Mouse (Mus musculus): ENCODE data around the gene 1700013F07Rik. TPM values are rescaled to one million over a fixed set of nuclear protein-coding genes. Genes with fewer than 3 reads are reported as not detected.
"Not testable (repeated sequence)": the region's sequence is repeated elsewhere in the genome, so short reads cannot be mapped to it uniquely, and the experiment has no call there.

1700013F07Rik gene
- polyA plus RNA-seq (2015; fragmentation: Nextera tagmentation; extraction: Ambion mirVana) = 0.34 TPM in 1 of 2 replicates, not detected in the other

DNA sequence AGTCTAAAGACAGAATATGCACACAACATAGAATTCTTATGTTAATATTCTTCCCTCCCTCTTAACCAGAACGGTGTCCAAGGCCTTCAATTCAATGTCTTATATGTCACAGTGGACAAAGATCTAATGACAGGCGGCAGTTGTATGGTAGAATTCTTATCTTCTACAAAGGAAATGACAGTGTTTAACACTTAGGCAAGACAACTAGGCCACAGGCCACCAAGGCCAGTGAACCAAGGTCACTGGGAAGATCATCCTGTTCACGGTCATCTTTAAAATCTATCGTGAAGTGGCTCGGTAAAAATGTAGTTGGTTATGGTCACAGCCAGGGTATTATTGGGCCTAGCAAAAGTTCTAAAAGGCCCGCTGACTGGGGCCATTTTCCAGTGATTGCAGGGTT lies at the start of gene 1700013F07Rik:
TSS of gene 1700013F07Rik (plus strand) at position 200 of the 400 bp plus-strand sequence.
- Histone ChIP-seq H3K27me3 (replicated peaks) (peaks cover 13% of the 10 kb centered on the region), H3K27ac (0 out of 2 replicates have a peak within 1 kb of the TSS, but pooled peaks have one; percentile 17), H3K9ac (no peak within 1 kb of the TSS), H3K4me2 (replicated peaks) (no peak within 1 kb of the TSS), H3K36me3 (no peaks in the 10 kb centered on the region), H3K4me1 (replicated peaks) (peaks cover 14% of the 10 kb centered on the region), H3K9me3 (no peaks in the 10 kb centered on the region), H3K4me3 (replicated peaks) (no peak within 1 kb of the TSS)
- no peak for ATAC-seq
- WGBS = 86% methylated on average over 6 of the region's 6 CpGs

DNA sequence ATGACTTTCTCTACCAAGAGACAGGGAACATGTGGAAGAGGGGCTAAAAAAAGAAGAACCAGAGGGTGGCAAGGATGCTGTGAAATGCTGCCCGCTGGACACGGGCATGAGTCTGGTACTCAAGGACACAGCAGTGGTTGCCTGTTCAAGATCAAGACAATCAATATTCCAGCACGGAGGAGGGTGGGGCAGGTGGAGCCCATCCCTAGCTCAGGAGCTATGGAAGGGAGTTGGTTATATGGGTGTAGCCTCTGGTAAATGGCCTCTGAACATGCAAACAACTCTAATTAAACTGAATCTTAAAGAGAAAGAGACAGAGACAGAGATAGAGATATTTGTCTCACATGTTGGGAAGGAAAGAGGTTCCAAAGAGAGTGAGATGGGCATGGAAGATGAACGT lies 49.2 kb upstream of the 1700013F07Rik start:
- H3K4me2 ChIP-seq (replicated peaks) = no peak overlapping the region
- peak; percentile 63; the same call in 1 of the 2 replicates for ATAC-seq
- 72% methylated on average over 4 of the region's 4 CpGs for WGBS

DNA sequence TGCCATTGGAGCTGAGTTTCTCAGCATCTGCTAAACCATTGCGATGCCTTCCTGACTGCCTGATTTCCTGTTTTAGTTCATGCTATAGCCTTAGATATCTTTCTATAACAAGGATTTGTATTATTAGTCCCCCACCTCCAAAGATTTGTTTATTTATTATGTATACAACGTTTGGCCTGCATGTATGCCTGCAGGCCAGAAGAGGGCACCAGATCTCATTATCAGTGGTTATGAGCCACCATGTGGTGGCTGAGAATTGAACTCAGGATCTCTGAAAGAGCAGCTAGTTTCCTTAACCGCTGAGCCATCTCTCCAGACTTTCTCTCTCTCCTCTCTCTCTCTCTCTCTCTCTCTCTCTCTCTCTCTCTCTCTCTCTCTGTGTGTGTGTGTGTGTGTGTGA lies 44.0 kb upstream of the 1700013F07Rik start:
- Histone ChIP-seq H3K9ac (no peak overlapping the region), H3K27me3 (replicated peaks) (no peaks in the 10 kb centered on the region), H3K4me3 (replicated peaks) (no peak overlapping the region), H3K4me2 (replicated peaks) (no peak overlapping the region), H3K4me1 (replicated peaks) (no peaks in the 10 kb centered on the region), H3K27ac (no peak overlapping the region), H3K9me3 (no peaks in the 10 kb centered on the region), H3K36me3 (no peaks in the 10 kb centered on the region)
- 42% methylated on average over 3 of the region's 3 CpGs for WGBS
- no peak for ATAC-seq

More for the DNA sequence above, 49.2 kb upstream of the 1700013F07Rik start:
- Histone ChIP-seq H3K9me3 (no peaks in the 10 kb centered on the region), H3K4me3 (replicated peaks) (no peak overlapping the region), H3K27me3 (replicated peaks) (no peaks in the 10 kb centered on the region), H3K36me3 (no peaks in the 10 kb centered on the region), H3K27ac (no peak overlapping the region), H3K4me1 (replicated peaks) (no peaks in the 10 kb centered on the region), H3K9ac (no peak overlapping the region)

GRCm38 (mm10) chr3:108494861-108495474 lies 39.0 kb upstream of the 1700013F07Rik start:
- H3K27me3 ChIP-seq (replicated peaks) = no peaks in the 10 kb centered on the region
- no peaks in the 10 kb centered on the region for H3K9me3 ChIP-seq
- no peaks in the 10 kb centered on the region for H3K36me3 ChIP-seq
- no peak overlapping the region for H3K9ac ChIP-seq
- H3K4me2 ChIP-seq (replicated peaks) = no peak overlapping the region
- 75% methylated on average over 9 of the region's 9 CpGs for WGBS
- no peak for ATAC-seq
- no peak overlapping the region for H3K4me3 ChIP-seq (replicated peaks)
- no peak overlapping the region for H3K27ac ChIP-seq
- no peaks in the 10 kb centered on the region for H3K4me1 ChIP-seq (replicated peaks)

DNA sequence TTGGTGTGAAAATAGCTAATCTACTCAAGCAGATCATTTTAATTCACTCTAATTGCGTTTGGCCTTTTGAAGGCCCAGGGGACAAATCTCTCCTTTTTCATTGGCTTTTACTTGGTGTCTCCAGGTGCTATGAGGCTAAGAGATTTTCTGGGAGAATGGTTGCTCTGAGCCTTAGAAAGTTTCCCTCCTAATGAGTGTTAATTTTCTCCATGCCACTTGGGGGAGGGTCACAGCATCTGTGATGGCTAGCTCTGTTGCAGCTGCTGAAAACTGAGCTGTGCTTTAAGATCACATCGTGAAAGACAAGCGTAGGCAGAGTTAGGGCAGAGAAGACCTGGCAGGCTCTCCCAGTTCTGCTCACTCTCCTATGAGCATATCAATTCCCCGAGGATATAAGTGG lies 38.5 kb upstream of the 1700013F07Rik start:
- Histone ChIP-seq H3K36me3 (no peaks in the 10 kb centered on the region), H3K4me2 (replicated peaks) (no peak overlapping the region)
- 51% methylated on average over 4 of the region's 4 CpGs for WGBS

DNA sequence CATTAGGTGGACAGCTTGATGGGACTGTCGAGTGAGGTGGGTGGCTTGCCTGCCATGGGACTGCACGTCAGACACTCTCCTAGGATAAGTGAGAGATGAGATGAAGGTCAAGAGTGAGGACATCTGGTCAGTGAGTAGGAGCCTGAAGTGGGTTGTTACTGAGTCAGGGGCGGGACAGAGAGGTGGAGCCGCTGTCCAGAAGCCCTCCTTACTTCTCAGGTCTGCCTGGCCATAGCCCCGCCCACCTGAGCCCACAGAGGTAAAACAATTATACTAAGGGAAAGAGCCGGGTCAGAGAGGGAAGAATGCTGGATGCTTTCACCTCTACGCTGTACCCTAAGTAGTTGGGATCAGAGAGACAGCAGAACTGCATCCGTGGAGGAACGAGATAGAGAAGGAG lies 36.3 kb upstream of the 1700013F07Rik start:
- 31% methylated on average over 9 of the region's 9 CpGs for WGBS

More for the DNA sequence above, 38.5 kb upstream of the 1700013F07Rik start:
- no peak overlapping the region for H3K9ac ChIP-seq
- H3K4me1 ChIP-seq (replicated peaks) = no peaks in the 10 kb centered on the region
- H3K27ac ChIP-seq = no peak overlapping the region
- H3K4me3 ChIP-seq (replicated peaks) = no peak overlapping the region
- no peaks in the 10 kb centered on the region for H3K9me3 ChIP-seq
- ATAC-seq = no peak
- H3K27me3 ChIP-seq (replicated peaks) = no peaks in the 10 kb centered on the region

DNA sequence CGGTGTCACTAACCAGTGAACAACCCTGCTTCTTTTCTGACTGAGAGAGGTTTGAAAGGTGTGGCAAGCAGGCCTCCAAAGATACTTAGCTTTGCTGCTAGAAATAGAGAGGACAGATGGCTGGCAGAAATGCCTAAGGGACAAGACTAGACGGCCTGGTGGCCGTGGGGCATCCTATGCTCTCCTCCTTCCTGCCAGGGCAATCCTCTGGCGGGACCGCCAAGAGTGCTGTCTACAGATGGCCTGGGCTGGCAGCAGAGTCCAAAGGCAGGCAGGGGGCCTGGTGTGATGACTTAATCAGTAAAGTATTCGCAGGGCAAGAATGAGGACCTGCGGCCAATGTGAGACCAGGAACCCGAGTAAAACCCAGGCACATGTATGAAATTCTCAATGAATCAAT lies 34.1 kb upstream of the 1700013F07Rik start:
- Histone ChIP-seq H3K27ac (no peak overlapping the region), H3K4me3 (replicated peaks) (no peak overlapping the region), H3K9ac (no peak overlapping the region), H3K4me1 (replicated peaks) (no peaks in the 10 kb centered on the region), H3K4me2 (replicated peaks) (no peak overlapping the region), H3K9me3 (no peaks in the 10 kb centered on the region), H3K36me3 (no peaks in the 10 kb centered on the region), H3K27me3 (replicated peaks) (no peaks in the 10 kb centered on the region)
- no peak for ATAC-seq
- 65% methylated on average over 8 of the region's 8 CpGs for WGBS

More for the DNA sequence above, 36.3 kb upstream of the 1700013F07Rik start:
- H3K4me2 ChIP-seq (replicated peaks) = no peak overlapping the region
- H3K9me3 ChIP-seq = no peaks in the 10 kb centered on the region
- ATAC-seq = no peak
- no peaks in the 10 kb centered on the region for H3K4me1 ChIP-seq (replicated peaks)
- no peak overlapping the region for H3K9ac ChIP-seq
- H3K27me3 ChIP-seq (replicated peaks) = no peaks in the 10 kb centered on the region
- H3K4me3 ChIP-seq (replicated peaks) = no peak overlapping the region
- H3K27ac ChIP-seq = no peak overlapping the region
- no peaks in the 10 kb centered on the region for H3K36me3 ChIP-seq

DNA sequence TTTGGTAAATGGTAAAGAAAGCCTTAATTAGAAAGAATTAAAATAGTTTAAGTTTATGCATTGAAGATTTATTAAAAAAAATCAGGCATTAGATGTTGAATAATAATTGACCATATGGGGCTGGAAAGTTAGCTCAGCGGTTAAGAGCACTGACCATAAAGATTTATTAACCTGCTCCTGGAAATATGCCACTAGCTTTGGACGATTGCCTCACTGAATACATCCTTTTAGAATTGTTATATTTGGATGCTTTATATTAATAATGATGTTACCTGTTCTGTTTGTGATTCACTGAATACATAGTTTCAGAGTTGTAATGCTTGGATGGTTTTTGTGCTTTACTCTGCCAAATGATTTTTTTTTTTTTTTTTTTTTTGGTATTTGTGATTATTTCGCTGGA lies 32.5 kb upstream of the 1700013F07Rik start:
- H3K4me2 ChIP-seq (replicated peaks); H3K27me3 ChIP-seq (replicated peaks); H3K4me3 ChIP-seq (replicated peaks); H3K36me3 ChIP-seq; H3K9ac ChIP-seq; H3K27ac ChIP-seq; H3K9me3 ChIP-seq; H3K4me1 ChIP-seq (replicated peaks); ATAC-seq: not testable (repeated sequence)
- 61% methylated on average over 3 of the region's 3 CpGs for WGBS

DNA sequence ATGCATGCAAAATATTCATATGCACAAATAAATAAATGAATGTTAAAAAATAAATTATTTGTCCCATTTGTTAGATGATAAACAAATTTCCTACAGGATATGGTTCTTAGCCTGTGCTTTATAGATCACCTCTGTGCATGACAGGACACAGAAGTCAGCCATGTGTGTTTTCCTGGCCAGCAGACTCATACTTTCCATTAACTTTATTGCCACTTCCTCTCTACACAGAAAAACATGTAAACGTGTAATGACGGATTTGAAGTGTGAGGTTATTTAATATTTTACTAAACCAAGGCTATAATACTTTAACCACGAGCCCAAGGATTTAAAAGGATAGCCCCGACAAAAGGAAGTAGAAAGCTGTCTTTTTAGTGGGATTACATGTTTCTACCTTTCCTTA lies 30.0 kb upstream of the 1700013F07Rik start:
- H3K4me1 ChIP-seq (replicated peaks) = no peaks in the 10 kb centered on the region
- no peak overlapping the region for H3K4me3 ChIP-seq (replicated peaks)
- H3K27me3 ChIP-seq (replicated peaks) = no peaks in the 10 kb centered on the region
- no peak overlapping the region for H3K27ac ChIP-seq
- H3K36me3 ChIP-seq = no peaks in the 10 kb centered on the region
- no peak overlapping the region for H3K9ac ChIP-seq
- no peak for ATAC-seq
- H3K4me2 ChIP-seq (replicated peaks) = no peak overlapping the region
- WGBS = 60% methylated on average over 4 of the region's 4 CpGs
- no peaks in the 10 kb centered on the region for H3K9me3 ChIP-seq

GRCm38 (mm10) chr3:108508745-108509474 lies 25.0 kb upstream of the 1700013F07Rik start:
- ATAC-seq = peak; percentile 57; the same call in 1 of the 2 replicates

DNA sequence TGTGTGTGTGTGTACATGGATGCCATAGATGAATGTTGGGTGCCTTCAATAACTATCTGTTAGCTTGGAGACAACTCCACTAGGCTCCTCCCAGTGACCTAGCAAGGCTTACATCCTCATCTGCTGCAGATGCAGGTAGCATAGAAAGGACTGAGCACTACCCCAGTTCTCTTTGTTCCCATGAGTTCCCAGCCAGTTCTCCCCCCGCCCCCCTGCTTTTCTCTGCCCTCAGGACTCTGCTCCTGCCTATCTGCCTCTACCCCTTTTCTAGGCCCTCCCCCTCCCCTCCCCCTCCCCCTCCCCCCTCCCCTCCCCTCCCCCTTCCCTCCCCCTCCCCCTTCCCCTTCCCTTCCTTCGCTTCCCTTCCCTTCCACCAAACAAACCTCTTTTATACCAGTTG lies 23.8 kb upstream of the 1700013F07Rik start:
- Histone ChIP-seq H3K4me1 (replicated peaks) (peaks cover 8% of the 10 kb centered on the region), H3K4me3 (replicated peaks) (no peak overlapping the region), H3K27me3 (replicated peaks) (no peaks in the 10 kb centered on the region), H3K36me3 (no peaks in the 10 kb centered on the region), H3K9ac (no peak overlapping the region), H3K4me2 (replicated peaks) (no peak overlapping the region), H3K9me3 (no peaks in the 10 kb centered on the region), H3K27ac (no peak overlapping the region)
- peak; percentile 19; the same call in 1 of the 2 replicates for ATAC-seq
- WGBS = 71% methylated on average over 1 of the region's 2 CpGs

More at GRCm38 (mm10) chr3:108508745-108509474, 25.0 kb upstream of the 1700013F07Rik start:
- Histone ChIP-seq H3K36me3 (no peaks in the 10 kb centered on the region), H3K27ac (0 out of 2 replicates have a peak overlapping the region, but pooled peaks have one; percentile 48), H3K4me1 (replicated peaks) (peaks cover 8% of the 10 kb centered on the region), H3K4me3 (replicated peaks) (no peak overlapping the region), H3K9me3 (no peaks in the 10 kb centered on the region), H3K4me2 (replicated peaks) (no peak overlapping the region), H3K27me3 (replicated peaks) (no peaks in the 10 kb centered on the region), H3K9ac (no peak overlapping the region)
- 60% methylated on average over 4 of the region's 4 CpGs for WGBS

DNA sequence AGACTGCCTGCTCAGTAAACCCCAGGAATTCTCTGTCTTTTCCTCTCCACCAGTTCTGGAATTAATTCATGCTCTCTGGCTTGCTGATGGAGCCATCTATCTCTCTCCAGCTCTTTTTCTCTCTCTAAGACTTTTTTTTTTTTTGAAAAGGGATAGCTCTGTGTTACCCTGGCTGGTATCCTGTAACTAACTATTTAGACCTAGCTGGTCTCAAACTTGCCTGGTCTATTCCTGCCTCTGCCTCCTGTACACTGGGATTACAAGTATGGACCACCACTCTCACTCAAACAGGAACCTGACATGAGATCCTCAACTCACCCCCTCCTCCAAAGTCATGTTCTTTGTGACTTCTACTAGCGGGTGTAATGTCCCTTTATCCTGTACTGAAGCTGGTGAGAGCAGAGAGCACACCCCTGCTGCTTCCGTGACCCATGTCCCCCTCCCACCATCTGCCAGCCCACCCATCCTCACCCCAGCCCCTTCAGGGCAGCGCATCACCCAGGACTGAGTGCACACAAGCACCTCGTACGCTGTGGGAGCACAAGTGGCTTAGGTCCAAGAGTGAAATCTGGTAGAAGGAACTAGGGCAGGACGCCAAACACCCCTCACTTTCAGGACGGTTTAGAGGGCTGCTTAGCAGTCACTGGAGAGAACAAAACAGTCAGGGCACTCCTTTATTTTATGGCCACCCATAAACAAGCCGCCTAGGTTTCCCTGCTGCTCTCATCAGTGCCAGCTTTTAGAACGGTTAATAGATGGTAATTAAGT lies 23.1 kb upstream of the 1700013F07Rik start:
- Histone ChIP-seq H3K27ac (peak overlapping the region; percentile 52; the same call in 1 of the 2 replicates), H3K9ac (no peak overlapping the region), H3K4me1 (replicated peaks) (peaks cover 8% of the 10 kb centered on the region), H3K27me3 (replicated peaks) (no peaks in the 10 kb centered on the region), H3K4me3 (replicated peaks) (no peak overlapping the region), H3K4me2 (replicated peaks) (peak overlapping the region; percentile 40; the same call in 1 of the 2 replicates), H3K9me3 (no peaks in the 10 kb centered on the region), H3K36me3 (no peaks in the 10 kb centered on the region)
- peak; percentile 44 for ATAC-seq
- WGBS = 9% methylated on average over 9 of the region's 9 CpGs
